Mouse (Mus musculus): ENCODE measurements around the gene Vps13a.

DNA sequence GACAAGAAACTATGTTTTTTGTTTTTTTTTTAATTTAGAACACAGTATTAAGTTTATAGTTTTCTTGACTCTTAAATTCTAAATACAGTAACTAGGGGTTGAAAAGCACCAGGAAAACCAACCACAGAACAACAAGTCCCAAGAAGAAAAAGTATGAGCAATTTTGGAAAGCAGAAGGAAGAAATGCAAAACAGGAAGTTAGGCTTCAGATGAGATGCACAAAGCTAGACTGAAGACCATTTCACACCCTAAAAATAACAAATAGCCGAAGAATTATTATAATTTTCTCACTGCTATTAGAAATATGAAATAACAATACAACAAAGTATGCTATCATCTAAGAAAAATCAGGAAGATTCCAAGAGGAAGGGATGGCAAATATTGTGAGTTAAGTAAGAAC is 78.9 kb downstream of the Vps13a start:
- TF ChIP-seq MAZ (IDR thresholded peaks at IDR 0.05; ENCODE audit: low read depth, low read length) (no peak), USF1 (IDR thresholded peaks at IDR 0.05; ENCODE audit: low read depth, low read length) (no peak), MAX (IDR thresholded peaks at IDR 0.05; ENCODE audit: low read length) (no peak), NELFE (IDR thresholded peaks at IDR 0.05; ENCODE audit: low read depth, low read length) (no peak), CTCF (IDR thresholded peaks at IDR 0.05 in 2 of 3, conservative IDR thresholded peaks at IDR 0.05 in 1 of 3; ENCODE audit: control insufficient read depth in 1 of 3, insufficient read depth in 1 of 3, low read depth in 2 of 3, low read length in 3 of 3, poor library complexity in 1 of 3, severe bottlenecking in 1 of 3) (no peak), POLR2A (IDR thresholded peaks at IDR 0.05; ENCODE audit: control insufficient read depth in 1 of 2, insufficient read depth in 1 of 2, low read depth in 1 of 2, low read length in 2 of 2, poor library complexity in 1 of 2) (no peak), JUND (IDR thresholded peaks at IDR 0.05; ENCODE audit: low read depth, low read length) (no peak), ZMIZ1 (IDR thresholded peaks at IDR 0.05; ENCODE audit: low read depth, low read length) (no peak), NRF1 (IDR thresholded peaks at IDR 0.05; ENCODE audit: insufficient read depth, low read depth, low read length, poor library complexity, severe bottlenecking) (no peak), ZKSCAN1 (IDR thresholded peaks at IDR 0.05; ENCODE audit: low read depth, low read length) (no peak)
